Mouse (Mus musculus): Measurements from ENCODE around the gene Papola. TPM values are rescaled to one million over a fixed set of nuclear protein-coding genes. Genes with fewer than 3 reads are reported as not detected.

Papola gene
- 176 and 181 TPM in 2 replicates for polyA plus RNA-seq (2016; fragmentation: Nextera tagmentation; extraction: Ambion mirVana)

- under 1% methylated on average over 71 of the region's 85 CpGs for WGBS (ENCODE audit: insufficient replicate concordance)
- H3K27ac ChIP-seq: peak within 1 kb of the TSS; percentile 96
These were observed at the start of gene Papola for GRCm38 (mm10) chr12:105784196-105784999. Gene Papola (plus strand): TSS chr12:105784694.

GRCm38 (mm10) chr12:105735226-105735888 lies 49.1 kb upstream of the Papola start:
- Histone ChIP-seq H3K4me3 (no peak overlapping the region), H3K9ac (no peak overlapping the region), H3K36me3 (no peaks in the 10 kb centered on the region), H3K27me3 (replicated peaks) (no peaks in the 10 kb centered on the region), H3K27ac (no peak overlapping the region), H3K4me2 (no peak overlapping the region), H3K9me3 (replicated peaks) (peaks cover 9% of the 10 kb centered on the region), H3K4me1 (peaks cover 30% of the 10 kb centered on the region)
- no peak for ATAC-seq
- WGBS (ENCODE audit: insufficient replicate concordance): 63% methylated on average over 7 of the region's 7 CpGs

More at GRCm38 (mm10) chr12:105784196-105784999, at the start of gene Papola:
- peaks cover 12% of the 10 kb centered on the region for H3K36me3 ChIP-seq
- ATAC-seq: peak; percentile 89
- H3K4me3 ChIP-seq: peak within 1 kb of the TSS; percentile 96
- peak within 1 kb of the TSS; percentile 89 for H3K4me2 ChIP-seq
- peaks cover 42% of the 10 kb centered on the region for H3K4me1 ChIP-seq
- peak within 1 kb of the TSS; percentile 97 for H3K9ac ChIP-seq
- no peaks in the 10 kb centered on the region for H3K27me3 ChIP-seq (replicated peaks)
- no peaks in the 10 kb centered on the region for H3K9me3 ChIP-seq (replicated peaks)

GRCm38 (mm10) chr12:105735889-105736251 lies 48.6 kb upstream of the Papola start:
- Histone ChIP-seq H3K9me3 (replicated peaks) (peaks cover 9% of the 10 kb centered on the region), H3K36me3 (no peaks in the 10 kb centered on the region), H3K4me3 (no peak overlapping the region), H3K27ac (no peak overlapping the region), H3K27me3 (replicated peaks) (no peaks in the 10 kb centered on the region), H3K9ac (no peak overlapping the region), H3K4me1 (peaks cover 27% of the 10 kb centered on the region), H3K4me2 (no peak overlapping the region)
- ATAC-seq: no peak
- 84% methylated on average over 6 of the region's 6 CpGs for WGBS (ENCODE audit: insufficient replicate concordance)

GRCm38 (mm10) chr12:105738316-105739096 lies 46.0 kb upstream of the Papola start:
- Histone ChIP-seq H3K9me3 (replicated peaks) (peaks cover 15% of the 10 kb centered on the region), H3K36me3 (no peaks in the 10 kb centered on the region), H3K4me2 (no peak overlapping the region), H3K27me3 (replicated peaks) (no peaks in the 10 kb centered on the region), H3K27ac (peak overlapping the region; percentile 37; the same call in 1 of the 2 replicates), H3K4me3 (no peak overlapping the region), H3K4me1 (peaks cover 21% of the 10 kb centered on the region), H3K9ac (no peak overlapping the region)
- ATAC-seq: peak; percentile 81
- 62% methylated on average over 15 of the region's 15 CpGs for WGBS (ENCODE audit: insufficient replicate concordance)

- ATAC-seq: no peak
- Histone ChIP-seq H3K4me1 (peaks cover 21% of the 10 kb centered on the region), H3K9me3 (replicated peaks) (peaks cover 21% of the 10 kb centered on the region), H3K4me2 (no peak overlapping the region), H3K27ac (no peak overlapping the region), H3K27me3 (replicated peaks) (no peaks in the 10 kb centered on the region), H3K36me3 (no peaks in the 10 kb centered on the region), H3K9ac (no peak overlapping the region), H3K4me3 (no peak overlapping the region)
- WGBS (ENCODE audit: insufficient replicate concordance): 84% methylated on average over 8 of the region's 8 CpGs
These were observed 44.8 kb upstream of the Papola start for GRCm38 (mm10) chr12:105739656-105740055.

- 70% methylated on average over 5 of the region's 5 CpGs for WGBS (ENCODE audit: insufficient replicate concordance)
- Histone ChIP-seq H3K27ac (no peak overlapping the region), H3K4me1 (peaks cover 5% of the 10 kb centered on the region; the same call in 1 of the 2 replicates)
These were observed 36.4 kb upstream of the Papola start for GRCm38 (mm10) chr12:105748114-105748513.

GRCm38 (mm10) chr12:105753813-105754212 lies 30.7 kb upstream of the Papola start:
- H3K36me3 ChIP-seq: no peaks in the 10 kb centered on the region
- peaks cover 23% of the 10 kb centered on the region for H3K4me1 ChIP-seq
- no peak for ATAC-seq
- H3K9ac ChIP-seq: no peak overlapping the region
- H3K27ac ChIP-seq: no peak overlapping the region
- no peaks in the 10 kb centered on the region for H3K9me3 ChIP-seq (replicated peaks)
- H3K4me3 ChIP-seq: no peak overlapping the region
- no peak overlapping the region for H3K4me2 ChIP-seq
- no peaks in the 10 kb centered on the region for H3K27me3 ChIP-seq (replicated peaks)
- WGBS (ENCODE audit: insufficient replicate concordance): 71% methylated on average over 10 of the region's 10 CpGs

More at GRCm38 (mm10) chr12:105748114-105748513, 36.4 kb upstream of the Papola start:
- 0 out of 2 replicates have a peak, but pooled peaks cover 10% of the 10 kb centered on the region for H3K9me3 ChIP-seq (replicated peaks)
- no peaks in the 10 kb centered on the region for H3K36me3 ChIP-seq
- H3K4me3 ChIP-seq: no peak overlapping the region
- no peak overlapping the region for H3K9ac ChIP-seq
- H3K4me2 ChIP-seq: no peak overlapping the region
- no peak for ATAC-seq
- no peaks in the 10 kb centered on the region for H3K27me3 ChIP-seq (replicated peaks)

- Histone ChIP-seq H3K9me3 (replicated peaks) (no peaks in the 10 kb centered on the region), H3K27ac (peak overlapping the region; percentile 78), H3K27me3 (replicated peaks) (no peaks in the 10 kb centered on the region), H3K4me2 (peak overlapping the region; percentile 58), H3K9ac (no peak overlapping the region), H3K36me3 (no peaks in the 10 kb centered on the region), H3K4me1 (peaks cover 50% of the 10 kb centered on the region), H3K4me3 (0 out of 2 replicates have a peak overlapping the region, but pooled peaks have one; percentile 7)
- ATAC-seq: peak; percentile 70
- 29% methylated on average over 15 of the region's 15 CpGs for WGBS (ENCODE audit: insufficient replicate concordance)
These were observed 26.5 kb upstream of the Papola start for GRCm38 (mm10) chr12:105757816-105758497.

- no peak overlapping the region for H3K4me2 ChIP-seq
- H3K27ac ChIP-seq: peak overlapping the region; percentile 78; the same call in 1 of the 2 replicates
- no peaks in the 10 kb centered on the region for H3K27me3 ChIP-seq (replicated peaks)
- H3K9ac ChIP-seq: no peak overlapping the region
- no peak for ATAC-seq
- peaks cover 48% of the 10 kb centered on the region for H3K4me1 ChIP-seq
- WGBS (ENCODE audit: insufficient replicate concordance): 70% methylated on average over 2 of the region's 2 CpGs
- no peaks in the 10 kb centered on the region for H3K9me3 ChIP-seq (replicated peaks)
- H3K36me3 ChIP-seq: no peaks in the 10 kb centered on the region
- no peak overlapping the region for H3K4me3 ChIP-seq
These were observed 25.6 kb upstream of the Papola start for GRCm38 (mm10) chr12:105758911-105759310.

GRCm38 (mm10) chr12:105759849-105760478 lies 24.5 kb upstream of the Papola start:
- peak; percentile 88 for ATAC-seq
- 17% methylated on average over 10 of the region's 10 CpGs for WGBS (ENCODE audit: insufficient replicate concordance)
- Histone ChIP-seq H3K27ac (peak overlapping the region; percentile 73), H3K9ac (no peak overlapping the region), H3K36me3 (no peaks in the 10 kb centered on the region), H3K4me1 (peaks cover 48% of the 10 kb centered on the region), H3K4me3 (no peak overlapping the region), H3K9me3 (replicated peaks) (no peaks in the 10 kb centered on the region), H3K27me3 (replicated peaks) (0 out of 2 replicates have a peak, but pooled peaks cover 4% of the 10 kb centered on the region), H3K4me2 (peak overlapping the region; percentile 53)

GRCm38 (mm10) chr12:105761171-105761570 lies 23.3 kb upstream of the Papola start:
- Histone ChIP-seq H3K4me2 (no peak overlapping the region), H3K27ac (no peak overlapping the region), H3K9ac (no peak overlapping the region), H3K27me3 (replicated peaks) (0 out of 2 replicates have a peak, but pooled peaks cover 4% of the 10 kb centered on the region), H3K36me3 (no peaks in the 10 kb centered on the region), H3K4me3 (no peak overlapping the region), H3K4me1 (peaks cover 48% of the 10 kb centered on the region), H3K9me3 (replicated peaks) (no peaks in the 10 kb centered on the region)
- ATAC-seq: no peak
- WGBS (ENCODE audit: insufficient replicate concordance): 77% methylated on average over 11 of the region's 11 CpGs
